Mouse (Mus musculus): ENCODE measurements around the gene Ahdc1.

DNA sequence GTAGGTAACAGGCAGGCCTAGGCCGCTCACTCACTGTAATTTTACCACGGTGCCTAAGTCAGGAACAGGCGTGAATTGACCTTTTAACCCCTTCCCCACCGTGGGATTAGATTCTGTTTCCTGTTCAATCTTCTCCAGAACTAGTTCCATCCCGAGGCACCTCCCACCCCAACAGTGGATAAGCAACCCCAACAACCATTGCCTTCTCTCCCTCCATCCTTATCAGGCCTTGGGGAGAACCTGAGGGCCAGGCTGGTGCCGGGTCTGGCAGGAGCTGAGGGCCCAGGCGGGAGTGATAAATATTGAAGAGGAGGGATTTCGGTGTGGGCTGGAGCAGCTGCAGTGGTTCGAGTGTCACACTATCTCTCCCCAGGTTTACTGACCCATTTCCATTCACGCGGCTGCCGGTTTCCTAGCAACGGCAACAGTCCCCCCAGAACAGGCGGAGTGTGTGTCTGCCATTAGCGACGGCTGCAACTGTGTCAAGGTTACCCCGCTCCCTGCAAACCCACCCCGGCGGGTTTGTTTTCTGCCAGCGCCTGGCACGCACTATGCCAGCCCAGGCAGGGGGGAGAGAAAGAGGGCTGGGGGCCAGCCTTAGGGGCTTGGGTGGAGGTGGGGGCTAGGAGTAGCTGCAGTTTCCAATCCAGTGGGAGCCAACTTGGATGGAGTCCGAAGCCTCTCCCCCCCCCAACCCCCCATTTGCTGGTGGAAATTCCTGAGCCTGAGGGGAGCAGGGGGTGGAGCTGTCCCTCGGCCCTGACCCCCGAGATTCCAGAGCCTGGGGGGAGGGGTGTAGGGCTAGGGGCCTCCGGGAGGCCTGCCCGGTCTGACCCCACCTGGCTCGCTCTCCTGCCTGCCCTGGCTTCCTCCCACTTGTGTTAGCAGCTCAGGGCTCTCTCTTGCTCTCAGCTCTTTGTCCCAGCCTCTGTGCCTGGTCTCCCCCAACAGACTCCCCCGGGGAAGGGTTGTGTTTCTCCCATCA lies 31.9 kb downstream of the Ahdc1 start:
- TF ChIP-seq CTCF (IDR thresholded peaks at IDR 0.05; ENCODE audit: control insufficient read depth, insufficient read depth, low read length) (no peak), POLR2A (IDR thresholded peaks at IDR 0.05; ENCODE audit: borderline replicate concordance, control insufficient read depth, low read depth, low read length) (no peak)
